Mouse (Mus musculus) kidney, adult 2 months (tissue): ENCODE measurements at regions not wholly inside any gene's neighbourhood (a gene's known extent, or its start where the extent isn't known, plus 50 kb on each side); places are given as distances from the start of the nearest gene placed in this dataset.

Source experiments
- CTCF ChIP-seq: fragments of 200-500 bp; conservative IDR thresholded peaks from 2 replicates; pipeline ENCODE4 v1.5.1; 2011; ENCODE audit warnings: low read depth, mild to moderate bottlenecking, control low read depth, low read length, moderate library complexity, mixed read lengths; ENCODE audit not compliant: insufficient read depth, insufficient read length
- POLR2A ChIP-seq: fragments of 200-500 bp; IDR thresholded peaks from one replicate; pipeline ENCODE4 v1.6.1; 2011; ENCODE audit warnings: low read depth, low read length, control low read depth

- TF ChIP-seq CTCF (no peak), POLR2A (no peak)
Observed at GRCm38 (mm10) chr14:25336875-25337274, 122.1 kb upstream of the Zmiz1 start.
